Comparison of ENCODE assay signal across 14 mouse cellular contexts in the genomic region with DNA sequence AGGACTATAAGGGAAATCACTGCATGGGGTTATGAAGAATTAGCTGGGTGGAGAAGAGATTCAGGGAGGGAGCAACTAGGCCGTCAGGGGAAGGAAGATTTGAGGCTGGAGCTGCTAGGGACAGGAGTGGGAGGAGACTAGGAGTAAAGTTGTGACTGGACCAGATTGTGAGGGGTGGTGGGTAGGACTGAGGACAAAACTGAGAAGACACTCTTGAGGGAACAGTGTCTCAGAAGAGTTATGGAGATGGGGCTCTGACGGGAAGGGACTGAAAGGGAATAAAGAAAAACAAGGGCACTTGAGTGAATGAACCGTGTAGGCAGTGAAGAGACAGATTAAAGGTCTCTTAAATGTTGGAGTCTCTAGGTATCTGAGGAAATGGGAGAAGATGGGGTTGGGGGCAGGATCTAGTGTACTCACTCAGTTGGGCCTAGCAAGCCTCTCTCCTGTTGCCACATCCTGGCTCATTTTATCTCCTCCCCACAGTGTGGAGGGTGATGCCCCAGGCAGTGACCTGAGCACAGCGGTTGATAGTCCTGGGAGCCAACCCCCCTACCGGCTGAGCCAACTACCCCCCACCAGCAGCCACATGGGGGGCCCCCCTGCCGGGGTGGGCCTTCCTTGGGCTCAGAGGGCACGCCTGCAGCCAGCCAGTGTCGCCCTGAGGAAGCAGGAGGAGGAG. TPM values are rescaled to one million over a fixed set of nuclear protein-coding genes. Genes with fewer than 3 reads are reported as not detected.
A peak's percentile ranks its signal among the peaks of the same experiment; 100 is the strongest.
DNase-seq lines count a peak whose midpoint lies in the region; ATAC-seq and TF ChIP-seq lines count a peak whose summit lies in the region.
"Had no signal": no experiment of that assay in that cellular context is flagged by ENCODE, and none has a peak within 500 bp of the region (broad histone marks: within the 10 kb centered on the region; RNA-seq: fewer than 3 reads in every experiment).

No protein-coding gene starts in this region.

- no peak overlapping the region for H3K4me2 ChIP-seq in forebrain, embryonic 11.5 days (ENCODE audit: low read depth, low read length, severe bottlenecking)
- H3K4me2 ChIP-seq in forebrain, embryonic 15.5 days (replicated peaks): no peak overlapping the region
- no peak overlapping the region for H3K4me2 ChIP-seq in kidney, embryonic 15.5 days
- H3K4me2 ChIP-seq in stomach, embryonic 14.5 days (replicated peaks; ENCODE audit: low read depth, low read length): no peak overlapping the region
- no peak overlapping the region for H3K4me2 ChIP-seq in stomach, postnatal 0 days (replicated peaks; ENCODE audit: low read depth)
- H3K4me2 ChIP-seq: embryonic facial prominence, embryonic 15.5 days; hindbrain, embryonic 14.5 days; midbrain, embryonic 12.5 days had no signal

- 29% methylated on average over 8 of the region's 8 CpGs for WGBS in forebrain, embryonic 11.5 days
- 37% methylated on average over 8 of the region's 8 CpGs for WGBS in forebrain, embryonic 15.5 days
- WGBS in kidney, embryonic 15.5 days: 30% methylated on average over 8 of the region's 8 CpGs
- WGBS in stomach, embryonic 14.5 days: 37% methylated on average over 8 of the region's 8 CpGs
- WGBS in stomach, postnatal 0 days: 44% methylated on average over 8 of the region's 8 CpGs

- peaks cover 5% of the 10 kb centered on the region; the same call in 1 of the 2 replicates for H3K4me1 ChIP-seq in forebrain, embryonic 11.5 days (replicated peaks; ENCODE audit: control insufficient read depth, insufficient read depth, low read length)
- H3K4me1 ChIP-seq in forebrain, embryonic 15.5 days: peaks cover 13% of the 10 kb centered on the region
- H3K4me1 ChIP-seq in kidney, embryonic 15.5 days: peaks cover 10% of the 10 kb centered on the region
- H3K4me1 ChIP-seq in stomach, embryonic 14.5 days (ENCODE audit: control insufficient read depth, insufficient read depth, low read length): no peaks in the 10 kb centered on the region
- no peaks in the 10 kb centered on the region for H3K4me1 ChIP-seq in stomach, postnatal 0 days (replicated peaks; ENCODE audit: control insufficient read depth, insufficient read depth)

- no peak for TF ChIP-seq CTCF in stomach, postnatal 0 days (IDR thresholded peaks at IDR 0.05; ENCODE audit: low read depth)

- H3K4me3 ChIP-seq in forebrain, embryonic 11.5 days (ENCODE audit: low read depth, low read length): no peak overlapping the region
- H3K4me3 ChIP-seq in forebrain, embryonic 15.5 days: no peak overlapping the region
- no peak overlapping the region for H3K4me3 ChIP-seq in kidney, embryonic 15.5 days (replicated peaks)
- H3K4me3 ChIP-seq in stomach, embryonic 14.5 days (ENCODE audit: low read depth, low read length): no peak overlapping the region
- no peak overlapping the region for H3K4me3 ChIP-seq in stomach, postnatal 0 days (ENCODE audit: low read depth, low read length)
- H3K4me3 ChIP-seq: embryonic facial prominence, embryonic 15.5 days; midbrain, embryonic 12.5 days had no signal

- ATAC-seq in forebrain, embryonic 11.5 days (replicated peaks; ENCODE audit: low FRiP score): 0 out of 2 replicates have a peak, but pooled peaks have one; percentile 1
- no peak for ATAC-seq in forebrain, embryonic 15.5 days (replicated peaks)
- 0 out of 2 replicates have a peak, but pooled peaks have one; percentile 15 for ATAC-seq in kidney, embryonic 15.5 days (replicated peaks; ENCODE audit: low FRiP score)
- ATAC-seq in stomach, embryonic 14.5 days (ENCODE audit: insufficient number of reproducible peaks, insufficient read depth, low FRiP score, low read depth): 0 out of 2 replicates have a peak, but pooled peaks have one; percentile 23
- no peak for ATAC-seq in stomach, postnatal 0 days (ENCODE audit: low FRiP score, low TSS enrichment)
- ATAC-seq: Patski had no signal

- no peaks in the 10 kb centered on the region for H3K36me3 ChIP-seq in forebrain, embryonic 11.5 days (ENCODE audit: control insufficient read depth, insufficient read depth, low read length)
- no peaks in the 10 kb centered on the region for H3K36me3 ChIP-seq in forebrain, embryonic 15.5 days
- no peaks in the 10 kb centered on the region for H3K36me3 ChIP-seq in kidney, embryonic 15.5 days
- no peaks in the 10 kb centered on the region for H3K36me3 ChIP-seq in stomach, embryonic 14.5 days (ENCODE audit: control insufficient read depth, insufficient read depth, low read length)
- no peaks in the 10 kb centered on the region for H3K36me3 ChIP-seq in stomach, postnatal 0 days (ENCODE audit: control insufficient read depth, insufficient read depth, low read length)
- H3K36me3 ChIP-seq: embryonic facial prominence, embryonic 15.5 days; midbrain, embryonic 12.5 days had no signal

- no peak for TF ChIP-seq EP300 in stomach, postnatal 0 days (optimal IDR thresholded peaks at IDR 0.05)

- DNase-seq in forebrain, embryonic 11.5 days (ENCODE audit: low spot score): no peak
- no peak for DNase-seq in kidney, adult 9 months
- DNase-seq in stomach, postnatal 0 days (ENCODE audit: low spot score): no peak
- DNase-seq in telencephalon, adult 2 months (ENCODE audit: low read depth, low spot score): peak; percentile 27
- no peak for DNase-seq in adrenal gland, adult 18-20 months (ENCODE audit: low spot score in 2 of 2)
- DNase-seq: thymus, adult 2 months had no signal

- no peaks in the 10 kb centered on the region for H3K9me3 ChIP-seq in forebrain, embryonic 11.5 days (ENCODE audit: control insufficient read depth, low read length)
- no peaks in the 10 kb centered on the region for H3K9me3 ChIP-seq in forebrain, embryonic 15.5 days
- H3K9me3 ChIP-seq in kidney, embryonic 15.5 days (replicated peaks): no peaks in the 10 kb centered on the region
- no peaks in the 10 kb centered on the region for H3K9me3 ChIP-seq in stomach, embryonic 14.5 days (ENCODE audit: control insufficient read depth, low read depth, low read length)
- H3K9me3 ChIP-seq in stomach, postnatal 0 days (ENCODE audit: control insufficient read depth, low read length): no peaks in the 10 kb centered on the region
- H3K9me3 ChIP-seq: embryonic facial prominence, embryonic 15.5 days; midbrain, embryonic 12.5 days had no signal

- no peak overlapping the region for H3K9ac ChIP-seq in forebrain, embryonic 11.5 days (ENCODE audit: low read length)
- no peak overlapping the region for H3K9ac ChIP-seq in forebrain, embryonic 15.5 days (replicated peaks)
- H3K9ac ChIP-seq in kidney, embryonic 15.5 days: no peak overlapping the region
- H3K9ac ChIP-seq in stomach, embryonic 14.5 days (replicated peaks; ENCODE audit: low read depth, low read length): no peak overlapping the region
- no peak overlapping the region for H3K9ac ChIP-seq in stomach, postnatal 0 days (ENCODE audit: low read length)
- H3K9ac ChIP-seq: embryonic facial prominence, embryonic 15.5 days; hindbrain, embryonic 14.5 days; midbrain, embryonic 12.5 days had no signal

- H3K27me3 ChIP-seq in forebrain, embryonic 11.5 days (ENCODE audit: control insufficient read depth, insufficient read depth, low read length): peaks cover 52% of the 10 kb centered on the region
- H3K27me3 ChIP-seq in forebrain, embryonic 15.5 days: peaks cover 39% of the 10 kb centered on the region; the same call in 1 of the 2 replicates
- peaks cover 87% of the 10 kb centered on the region for H3K27me3 ChIP-seq in kidney, embryonic 15.5 days
- H3K27me3 ChIP-seq in stomach, embryonic 14.5 days (ENCODE audit: control insufficient read depth, insufficient read depth, low read length): 0 out of 2 replicates have a peak, but pooled peaks cover 4% of the 10 kb centered on the region
- H3K27me3 ChIP-seq in stomach, postnatal 0 days (ENCODE audit: control insufficient read depth, insufficient read depth, low read length): no peaks in the 10 kb centered on the region

- no peak overlapping the region for H3K27ac ChIP-seq in forebrain, embryonic 11.5 days (ENCODE audit: low read depth, low read length)
- no peak overlapping the region for H3K27ac ChIP-seq in forebrain, embryonic 15.5 days (replicated peaks)
- H3K27ac ChIP-seq in kidney, embryonic 15.5 days: no peak overlapping the region
- H3K27ac ChIP-seq in stomach, embryonic 14.5 days (ENCODE audit: low read length): no peak overlapping the region
- H3K27ac ChIP-seq in stomach, postnatal 0 days (replicated peaks): no peak overlapping the region
- H3K27ac ChIP-seq: embryonic facial prominence, embryonic 15.5 days; hindbrain, embryonic 14.5 days; kidney, postnatal 0 days; midbrain, embryonic 12.5 days had no signal

RNA-seq across cellular contexts. Expression of a gene that starts 30.3 kb away (rescaled TPM):
- 46.3 and 46.6 TPM in 2 replicates for polyA plus RNA-seq in forebrain, embryonic 11.5 days (2014; fragmentation: Nextera tagmentation; extraction: Ambion mirVana)
- 33.7 and 38.2 TPM in 2 replicates for polyA plus RNA-seq in forebrain, embryonic 15.5 days (2015; fragmentation: Nextera tagmentation; extraction: Ambion mirVana)
- polyA plus RNA-seq in kidney, embryonic 15.5 days (2015; fragmentation: Nextera tagmentation; extraction: Ambion mirVana): 43.4 and 44.0 TPM in 2 replicates
- 29.8 and 54.8 TPM in 2 replicates for polyA plus RNA-seq in stomach, embryonic 14.5 days (2014; fragmentation: Nextera tagmentation; extraction: Ambion mirVana)
- polyA plus RNA-seq in stomach, postnatal 0 days (2015; fragmentation: Nextera tagmentation; extraction: Ambion mirVana): 13.8 and 15.4 TPM in 2 replicates
- total RNA-seq in adrenal gland, adult 18-20 months (2021): 10 to 100 TPM; 59.1 to 94.0 TPM

RNA-seq across cellular contexts. Expression of a gene that starts 58.5 kb away (rescaled TPM):
- polyA plus RNA-seq in forebrain, embryonic 11.5 days (2014; fragmentation: Nextera tagmentation; extraction: Ambion mirVana): 1.5 and 2.1 TPM in 2 replicates
- polyA plus RNA-seq in forebrain, embryonic 15.5 days (2015; fragmentation: Nextera tagmentation; extraction: Ambion mirVana): 3.6 and 5.1 TPM in 2 replicates
- polyA plus RNA-seq in kidney, embryonic 15.5 days (2015; fragmentation: Nextera tagmentation; extraction: Ambion mirVana): 3.9 and 5.0 TPM in 2 replicates
- polyA plus RNA-seq in stomach, embryonic 14.5 days (2014; fragmentation: Nextera tagmentation; extraction: Ambion mirVana): 4.4 and 4.8 TPM in 2 replicates
- polyA plus RNA-seq in stomach, postnatal 0 days (2015; fragmentation: Nextera tagmentation; extraction: Ambion mirVana): 3.6 TPM in 2 replicates
- total RNA-seq in adrenal gland, adult 18-20 months (2021): 10 to 100 TPM; 28.8 to 37.8 TPM

Comparison
In these comparisons a context has a peak if more than half of its experiments do, and no peak if none do; other contexts are left out.
1. ATAC-seq: peak in forebrain, embryonic 11.5 days (single experiment), kidney, embryonic 15.5 days (single experiment) and stomach, embryonic 14.5 days (single experiment); none in forebrain, embryonic 15.5 days (single experiment) and stomach, postnatal 0 days (single experiment).